Mouse (Mus musculus): ENCODE measurements at regions not wholly inside any gene's neighbourhood (a gene's known extent, or its start where the extent isn't known, plus 50 kb on each side); places are given as distances from the start of the nearest gene placed in this dataset.
A peak's percentile ranks its signal among the peaks of the same experiment; 100 is the strongest.

DNA sequence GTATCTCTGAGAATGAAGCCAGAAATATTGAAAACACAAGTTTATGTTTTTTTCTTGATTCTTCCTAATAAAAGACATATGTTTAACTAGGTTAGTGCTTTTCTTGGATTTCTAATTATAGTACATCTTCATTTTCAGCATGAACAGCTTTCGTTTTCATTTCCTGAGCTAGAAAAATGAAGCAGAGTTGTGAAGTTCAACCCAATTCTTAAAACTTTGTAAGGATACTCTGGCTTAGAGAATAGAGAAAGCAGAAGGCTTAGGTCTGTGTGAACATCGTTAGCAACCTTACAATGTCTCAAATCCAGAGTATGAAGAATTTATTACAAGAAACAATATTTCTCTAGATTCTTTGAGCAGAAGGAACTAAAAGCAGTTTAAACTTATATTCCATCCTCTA lies 94.5 kb upstream of the 4930452B06Rik start:
- no peaks in the 10 kb centered on the region for H3K36me3 ChIP-seq (ENCODE audit: control insufficient read depth, insufficient read depth, low read length, poor library complexity, severe bottlenecking)
- H3K9me3 ChIP-seq (replicated peaks; ENCODE audit: control insufficient read depth, insufficient read depth, low read length, poor library complexity, severe bottlenecking): no peaks in the 10 kb centered on the region
- H3K9ac ChIP-seq (ENCODE audit: low read depth, poor library complexity, severe bottlenecking): no peak overlapping the region
- no peaks in the 10 kb centered on the region for H3K27me3 ChIP-seq (ENCODE audit: control insufficient read depth, insufficient read depth, low read length, poor library complexity, severe bottlenecking)
- H3K4me1 ChIP-seq (ENCODE audit: control insufficient read depth, insufficient read depth, low read length): no peaks in the 10 kb centered on the region
- no peak overlapping the region for H3K4me3 ChIP-seq (ENCODE audit: low read depth, low read length)
- TF ChIP-seq EP300 (IDR thresholded peaks at IDR 0.05; ENCODE audit: insufficient read depth, low read depth, low read length) (no peak), POLR2A (IDR thresholded peaks at IDR 0.05; ENCODE audit: insufficient read depth, low read length) (no peak), CTCF (IDR thresholded peaks at IDR 0.05; ENCODE audit: low read depth, low read length) (no peak)
- no peak overlapping the region for H3K27ac ChIP-seq (ENCODE audit: insufficient read depth, low read length)

DNA sequence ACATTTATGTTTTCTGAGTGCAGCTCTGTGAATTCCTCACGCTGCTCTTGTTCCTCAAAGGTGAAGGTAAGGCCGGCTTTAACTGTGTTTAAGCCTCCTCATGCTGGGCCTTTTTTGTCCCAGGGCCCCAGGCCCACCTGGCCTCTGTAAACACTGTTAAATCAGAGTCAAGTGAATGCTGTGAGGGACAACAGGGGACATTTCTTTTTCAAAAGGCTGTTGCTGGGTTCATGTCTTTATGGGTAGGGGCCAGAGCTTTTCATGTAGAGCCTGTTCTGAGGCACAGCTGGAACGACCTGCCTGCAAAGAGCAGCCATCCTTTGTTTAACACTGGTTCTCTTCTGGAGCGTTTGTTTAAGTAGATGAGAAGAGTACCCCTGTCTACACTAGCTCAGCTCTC lies 70.8 kb upstream of the 4930452B06Rik start:
- Histone ChIP-seq H3K27ac (ENCODE audit: insufficient read depth, low read length) (no peak overlapping the region), H3K9ac (ENCODE audit: low read depth, poor library complexity, severe bottlenecking) (no peak overlapping the region), H3K9me3 (replicated peaks; ENCODE audit: control insufficient read depth, insufficient read depth, low read length, poor library complexity, severe bottlenecking) (peaks cover 7% of the 10 kb centered on the region), H3K27me3 (ENCODE audit: control insufficient read depth, insufficient read depth, low read length, poor library complexity, severe bottlenecking) (no peaks in the 10 kb centered on the region), H3K4me3 (ENCODE audit: low read depth, low read length) (no peak overlapping the region), H3K4me1 (ENCODE audit: control insufficient read depth, insufficient read depth, low read length) (no peaks in the 10 kb centered on the region), H3K36me3 (ENCODE audit: control insufficient read depth, insufficient read depth, low read length, poor library complexity, severe bottlenecking) (no peaks in the 10 kb centered on the region)
- TF ChIP-seq EP300 (IDR thresholded peaks at IDR 0.05; ENCODE audit: insufficient read depth, low read depth, low read length): 0 out of 2 replicates have a peak, but pooled peaks have one; percentile 31
- TF ChIP-seq POLR2A (IDR thresholded peaks at IDR 0.05; ENCODE audit: insufficient read depth, low read length): no peak

DNA sequence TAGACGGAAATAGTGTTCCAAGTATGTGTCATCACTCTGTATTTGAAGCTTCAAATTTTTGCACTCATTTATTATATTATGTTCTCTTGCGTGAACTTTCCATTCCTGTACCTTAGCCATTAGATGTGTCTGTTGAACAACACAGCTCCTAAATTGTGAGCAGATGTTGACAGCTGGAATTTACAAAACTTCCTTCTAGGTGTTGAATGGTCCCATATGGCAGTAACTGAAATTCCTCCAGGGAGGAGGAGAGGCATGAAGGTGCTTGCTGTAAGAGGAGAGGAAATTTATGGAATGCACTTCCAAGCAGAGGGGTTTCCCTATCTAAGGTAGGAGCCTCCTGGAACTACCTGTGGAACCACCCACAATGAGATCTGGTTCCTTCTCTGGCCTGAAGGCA lies 67.2 kb upstream of the 4930452B06Rik start:
- TF ChIP-seq CTCF (IDR thresholded peaks at IDR 0.05; ENCODE audit: low read depth, low read length): no peak
- no peak for TF ChIP-seq POLR2A (IDR thresholded peaks at IDR 0.05; ENCODE audit: insufficient read depth, low read length)
- no peak for TF ChIP-seq EP300 (IDR thresholded peaks at IDR 0.05; ENCODE audit: insufficient read depth, low read depth, low read length)

DNA sequence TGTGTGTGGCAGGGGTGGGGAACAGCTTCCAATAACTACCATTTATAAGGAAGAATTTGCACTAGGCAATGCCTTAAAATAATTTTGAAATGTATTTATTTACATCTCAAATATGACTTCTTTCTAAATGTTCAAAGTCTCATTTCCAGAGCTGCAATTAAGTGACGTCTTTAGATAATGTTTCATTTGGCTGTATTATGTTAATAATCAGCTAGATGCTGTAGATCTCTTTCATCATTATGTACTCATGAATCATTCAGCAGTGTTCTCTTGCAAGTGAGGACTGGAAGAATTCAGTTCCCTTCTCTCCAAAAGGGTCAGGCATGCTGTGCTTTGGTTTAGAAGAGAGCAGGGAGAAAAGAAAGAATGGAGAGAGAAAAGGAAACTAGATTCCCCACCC lies 61.3 kb upstream of the 4930452B06Rik start:
- no peak overlapping the region for H3K27ac ChIP-seq (ENCODE audit: insufficient read depth, low read length)
- TF ChIP-seq POLR2A (IDR thresholded peaks at IDR 0.05; ENCODE audit: insufficient read depth, low read length) (no peak), CTCF (IDR thresholded peaks at IDR 0.05; ENCODE audit: low read depth, low read length) (no peak), EP300 (IDR thresholded peaks at IDR 0.05; ENCODE audit: insufficient read depth, low read depth, low read length) (no peak)
- H3K4me3 ChIP-seq (ENCODE audit: low read depth, low read length): no peak overlapping the region
- H3K4me1 ChIP-seq (ENCODE audit: control insufficient read depth, insufficient read depth, low read length): no peaks in the 10 kb centered on the region
- H3K27me3 ChIP-seq (ENCODE audit: control insufficient read depth, insufficient read depth, low read length, poor library complexity, severe bottlenecking): no peaks in the 10 kb centered on the region
- no peak overlapping the region for H3K9ac ChIP-seq (ENCODE audit: low read depth, poor library complexity, severe bottlenecking)
- no peaks in the 10 kb centered on the region for H3K36me3 ChIP-seq (ENCODE audit: control insufficient read depth, insufficient read depth, low read length, poor library complexity, severe bottlenecking)
- peaks cover 8% of the 10 kb centered on the region for H3K9me3 ChIP-seq (replicated peaks; ENCODE audit: control insufficient read depth, insufficient read depth, low read length, poor library complexity, severe bottlenecking)

More for the DNA sequence above, 67.2 kb upstream of the 4930452B06Rik start:
- H3K9ac ChIP-seq (ENCODE audit: low read depth, poor library complexity, severe bottlenecking): no peak overlapping the region
- H3K4me3 ChIP-seq (ENCODE audit: low read depth, low read length): no peak overlapping the region
- no peak overlapping the region for H3K27ac ChIP-seq (ENCODE audit: insufficient read depth, low read length)
- no peaks in the 10 kb centered on the region for H3K4me1 ChIP-seq (ENCODE audit: control insufficient read depth, insufficient read depth, low read length)
- peaks cover 8% of the 10 kb centered on the region for H3K9me3 ChIP-seq (replicated peaks; ENCODE audit: control insufficient read depth, insufficient read depth, low read length, poor library complexity, severe bottlenecking)
- H3K27me3 ChIP-seq (ENCODE audit: control insufficient read depth, insufficient read depth, low read length, poor library complexity, severe bottlenecking): no peaks in the 10 kb centered on the region
- H3K36me3 ChIP-seq (ENCODE audit: control insufficient read depth, insufficient read depth, low read length, poor library complexity, severe bottlenecking): no peaks in the 10 kb centered on the region

Measured in ES-Bruce4 (cell line).